Mouse (Mus musculus) adrenal gland, adult (tissue): ENCODE data around the gene Csmd2.

Experiments
- DNase-seq, 2 experiments: peaks; one replicate each; pipeline ENCODE4 v3.0.0; 2022 to 2023; ENCODE audit warnings: low spot score in 1 of 2; ENCODE audit not compliant: inconsistent age in 2 of 2

Csmd2 gene

DNA sequence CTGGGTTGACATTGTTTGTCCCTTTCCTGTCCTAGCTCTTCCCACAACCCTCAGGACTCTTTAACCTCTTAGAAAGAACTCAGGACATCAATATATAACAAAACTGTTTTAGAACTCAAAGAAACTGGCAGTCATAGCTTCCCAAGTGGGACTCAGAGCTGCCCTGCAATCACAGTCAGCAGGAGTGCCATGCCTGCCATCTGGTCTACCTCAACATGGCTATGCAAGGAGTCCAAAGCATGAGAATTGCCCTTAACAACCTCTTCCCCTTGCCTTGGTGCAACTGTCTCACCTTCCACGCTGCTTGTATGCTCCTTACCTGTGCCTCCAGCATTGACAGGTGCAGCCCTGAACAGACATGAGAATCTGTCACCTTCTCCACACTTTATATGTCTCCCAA lies 415.0 kb downstream of the Csmd2 start:
- DNase-seq: no peak

DNA sequence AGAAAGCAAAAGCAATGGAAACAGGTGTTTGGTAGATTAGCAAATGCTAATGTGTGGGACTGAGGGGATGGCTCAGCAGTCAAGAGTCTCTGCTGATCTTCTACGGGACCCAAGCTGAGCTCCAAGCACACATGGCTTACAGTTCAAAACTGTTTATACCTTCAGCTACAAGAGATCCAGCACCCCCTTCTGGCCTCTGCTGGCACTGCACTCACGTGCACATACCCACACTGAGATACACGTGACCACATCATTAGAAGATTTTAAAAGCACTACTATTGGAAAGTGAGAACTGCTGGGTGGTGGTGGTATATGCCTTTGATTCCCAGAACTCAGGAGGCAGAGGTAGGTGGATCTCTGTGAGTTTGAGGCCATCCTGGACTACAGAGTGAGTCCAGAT lies 417.9 kb downstream of the Csmd2 start:
- DNase-seq: no peak

DNA sequence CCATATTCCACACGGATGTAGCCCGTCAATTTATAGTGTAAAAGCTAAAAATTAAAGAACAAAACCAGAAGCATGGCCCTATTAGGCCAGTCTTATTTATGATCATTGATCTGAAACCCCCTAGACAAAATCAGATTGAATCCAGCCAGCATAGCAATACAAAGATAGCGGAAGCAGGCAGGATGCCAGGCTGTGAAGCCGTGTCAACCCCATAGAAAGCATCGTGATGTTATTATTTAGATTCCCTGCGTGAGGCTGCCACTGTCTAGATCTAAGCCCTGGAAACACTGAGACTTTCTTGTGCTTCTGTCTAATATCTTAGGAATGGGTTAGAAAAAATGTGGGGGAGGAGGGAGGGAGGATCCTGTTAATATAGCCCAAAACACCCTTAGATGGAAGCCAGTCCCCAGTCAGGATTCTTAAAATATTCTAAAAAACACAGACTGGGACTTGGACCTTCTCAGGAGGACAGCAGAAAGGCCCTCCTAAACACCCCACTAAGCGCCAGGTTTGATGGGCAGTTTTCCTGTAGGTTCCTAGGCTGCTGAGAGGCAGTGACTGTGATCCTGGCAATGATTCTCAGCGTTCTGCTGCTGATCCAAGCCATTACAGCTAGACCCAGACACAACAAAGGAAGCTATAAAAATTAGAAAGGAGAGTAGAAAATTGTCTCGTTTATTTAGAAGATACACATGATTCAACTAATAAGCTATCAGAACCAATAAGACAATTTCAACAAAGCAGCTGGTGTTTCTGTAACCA lies 419.6 kb downstream of the Csmd2 start:
- no peak for DNase-seq

DNA sequence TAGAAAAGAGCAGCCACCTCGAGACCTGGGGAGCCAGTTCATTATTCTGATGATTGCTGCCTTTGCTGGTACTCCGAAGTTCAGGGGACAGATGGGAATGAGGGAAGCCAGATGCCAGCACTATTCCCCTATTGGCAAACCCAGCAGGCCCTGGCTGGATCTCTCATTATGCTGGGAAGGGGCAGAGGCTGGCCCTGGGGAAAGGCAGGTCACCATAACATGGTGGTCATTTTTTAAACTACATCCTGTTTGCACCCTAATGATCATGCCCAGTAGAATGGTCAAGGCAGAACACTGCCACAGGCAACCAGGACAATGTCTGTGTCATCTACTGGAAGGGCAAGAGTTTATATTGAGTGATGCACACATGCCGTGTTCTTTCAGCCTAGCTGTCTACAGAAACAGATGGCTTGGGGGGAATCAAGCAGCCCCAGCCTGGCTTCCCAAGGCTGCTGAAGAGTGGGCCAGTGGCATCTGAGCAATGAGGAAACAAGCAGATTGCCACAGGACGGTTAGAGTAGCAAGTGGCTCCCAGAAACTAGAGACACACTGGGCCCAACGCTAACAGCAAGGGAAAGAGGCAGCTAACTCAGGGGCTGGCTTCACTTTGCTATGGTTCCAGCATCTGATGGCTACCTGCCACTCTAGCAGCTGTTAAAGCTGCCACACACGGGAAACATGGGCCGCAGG lies 424.4 kb downstream of the Csmd2 start:
- no peak for DNase-seq

DNA sequence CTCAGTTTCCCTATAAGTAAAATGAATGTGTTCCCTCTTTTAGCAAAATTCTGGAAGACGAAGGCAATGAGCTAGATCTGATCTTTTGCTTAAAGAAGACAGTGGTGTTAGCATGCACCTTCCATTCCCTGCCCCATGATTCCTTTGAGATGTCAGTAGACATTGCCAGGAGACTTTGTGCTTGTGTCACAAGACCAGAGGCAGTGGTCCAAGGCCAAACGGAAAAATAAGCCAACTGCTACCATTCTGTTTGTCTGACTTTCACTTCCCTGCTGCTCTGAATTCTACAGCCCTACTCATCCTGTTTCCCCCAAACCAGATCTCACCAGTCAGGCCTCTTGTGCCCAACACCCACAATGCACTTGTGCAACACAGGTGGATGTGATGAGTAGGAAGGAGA lies 427.1 kb downstream of the Csmd2 start:
- peak in 1 of 2 experiments; percentile 39 for DNase-seq

DNA sequence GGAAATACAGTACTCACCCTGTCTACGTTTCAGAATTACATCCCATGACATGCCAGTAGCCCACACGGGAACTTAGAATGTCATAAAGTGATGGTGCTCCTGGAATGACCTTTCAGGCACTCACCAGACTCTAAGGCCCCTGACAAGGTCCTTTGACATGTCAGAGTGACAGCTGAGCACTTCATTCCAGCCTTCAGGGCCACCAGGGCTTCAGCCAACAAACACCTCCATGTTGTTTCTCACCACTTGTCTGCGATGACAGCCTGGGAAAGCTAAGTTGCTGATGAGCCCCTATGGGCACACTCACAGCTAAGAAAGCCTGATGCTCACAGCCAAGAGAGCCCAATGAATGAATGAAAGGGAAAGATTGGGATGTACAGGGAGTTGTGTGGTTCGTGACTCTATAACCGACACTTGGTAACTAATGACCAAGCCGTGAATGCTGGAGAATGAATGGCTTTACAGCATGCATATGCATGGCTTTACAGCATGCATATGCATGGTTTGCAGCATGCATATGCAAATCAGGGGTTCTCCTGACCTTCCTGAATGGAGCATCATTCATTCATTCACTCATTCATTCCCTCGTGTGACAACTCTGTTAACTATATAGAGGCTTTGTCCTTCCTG lies 432.4 kb downstream of the Csmd2 start:
- no peak for DNase-seq

DNA sequence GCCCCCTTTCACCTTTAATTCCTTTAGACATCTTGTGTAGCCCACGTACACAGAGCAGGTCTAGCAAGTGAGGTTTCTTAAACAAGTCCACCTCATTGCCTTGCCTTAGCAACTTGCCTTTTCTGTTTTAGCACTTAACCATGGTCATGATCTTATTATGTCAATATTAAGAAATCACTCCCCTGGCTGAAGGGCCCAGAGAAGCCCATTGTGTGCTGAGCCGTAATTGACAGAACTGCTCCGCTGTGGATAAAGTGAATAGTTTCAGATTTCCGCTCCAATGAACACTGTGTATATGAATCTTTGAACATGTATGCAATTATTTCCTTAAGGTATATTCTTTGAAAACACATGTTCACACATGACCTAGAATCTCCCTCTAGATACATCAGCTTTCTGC lies 434.8 kb downstream of the Csmd2 start:
- no peak for DNase-seq

DNA sequence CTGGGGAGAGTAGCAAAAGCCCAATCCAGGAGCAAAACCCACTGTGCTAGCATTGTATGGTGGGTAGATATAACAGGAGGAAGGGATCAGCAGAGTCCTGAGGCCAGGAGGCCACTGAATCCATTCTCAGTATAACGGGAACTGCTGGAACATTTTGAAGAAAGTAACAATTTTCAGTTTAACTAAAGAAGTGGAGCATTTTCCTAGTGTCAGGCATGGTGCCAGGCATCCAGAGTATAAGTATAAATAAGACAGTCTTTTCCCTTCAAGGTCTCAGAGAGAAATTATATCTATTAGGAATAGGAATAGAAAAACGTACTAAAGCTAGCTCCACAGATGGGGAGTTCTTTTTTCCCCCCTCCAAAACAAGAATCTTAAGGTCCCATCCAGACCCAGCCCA lies 437.7 kb downstream of the Csmd2 start:
- DNase-seq: no peak

DNA sequence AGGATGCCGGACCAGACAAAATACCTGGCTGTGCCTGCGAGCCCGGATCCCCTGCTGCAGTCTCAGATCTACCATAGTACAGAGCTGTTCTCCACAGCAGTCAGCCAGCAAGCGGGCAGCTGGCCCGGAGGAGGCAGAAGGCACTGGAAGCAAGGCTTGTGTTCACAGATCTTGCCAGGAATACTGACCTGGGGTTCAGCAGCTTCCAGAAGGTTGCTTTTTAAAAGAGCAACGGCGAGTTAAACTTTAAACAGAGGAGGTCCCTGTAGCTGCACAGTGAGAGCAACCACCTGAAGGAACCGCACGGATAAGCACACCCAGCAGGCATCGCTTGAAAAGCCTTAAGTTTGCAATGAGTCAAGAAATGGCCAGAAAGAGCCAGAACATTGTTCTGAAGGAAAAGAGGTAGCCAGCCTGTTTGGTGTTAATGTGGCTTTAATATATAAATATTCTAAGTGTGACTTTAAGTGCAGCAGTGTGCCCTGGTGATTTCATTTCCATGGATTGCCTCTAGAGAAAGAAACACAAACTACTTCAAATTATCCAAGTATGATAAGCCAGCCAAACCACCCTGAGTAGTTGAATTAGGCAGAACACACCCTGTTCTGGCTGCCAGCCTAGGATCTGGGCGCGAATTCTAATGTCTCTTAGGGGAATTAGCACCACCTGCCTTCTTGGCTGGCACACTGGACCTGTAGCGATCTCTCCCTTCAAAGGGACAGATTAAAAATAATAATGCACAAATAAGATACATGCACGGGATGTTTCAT lies 439.8 kb downstream of the Csmd2 start:
- DNase-seq: no peak

DNA sequence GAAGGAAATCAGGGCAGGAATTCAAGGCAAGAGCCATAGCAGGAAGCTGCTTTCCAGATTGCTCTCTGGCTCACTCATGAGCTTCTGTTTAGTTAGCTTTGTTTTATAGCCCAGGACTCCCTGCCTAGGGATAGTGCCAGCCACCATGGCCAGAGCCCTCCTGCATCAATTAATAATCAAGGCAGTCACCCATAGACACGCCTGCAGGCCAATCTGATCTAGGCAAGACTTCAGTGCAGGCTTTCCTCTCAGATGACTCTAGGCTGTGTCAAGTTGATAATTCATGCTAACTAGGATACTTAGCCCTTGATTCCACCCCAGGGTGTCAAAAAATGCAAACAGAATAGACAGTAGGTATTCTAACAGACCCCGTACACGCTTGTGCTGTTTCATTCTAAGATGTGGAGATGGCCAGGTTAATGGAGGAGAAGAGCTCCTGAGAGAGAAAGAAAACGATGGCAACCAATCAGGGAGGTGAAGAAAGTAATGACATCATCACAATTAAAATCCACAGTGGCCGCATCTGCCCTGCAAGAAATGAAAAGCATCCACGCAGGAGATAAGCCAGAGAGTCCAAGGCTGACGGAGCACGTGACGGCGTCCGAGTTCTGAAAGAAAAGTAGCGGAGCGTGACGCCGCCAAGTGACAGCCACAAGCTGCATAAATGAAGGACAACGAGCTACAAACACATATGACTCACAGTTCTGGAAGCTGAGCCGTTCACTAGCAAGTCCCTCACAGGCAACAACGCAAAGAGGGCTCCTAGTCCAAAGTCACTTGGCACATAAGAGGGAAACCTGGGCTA lies 440.8 kb downstream of the Csmd2 start:
- peak; percentile 78 to 88 for DNase-seq

DNA sequence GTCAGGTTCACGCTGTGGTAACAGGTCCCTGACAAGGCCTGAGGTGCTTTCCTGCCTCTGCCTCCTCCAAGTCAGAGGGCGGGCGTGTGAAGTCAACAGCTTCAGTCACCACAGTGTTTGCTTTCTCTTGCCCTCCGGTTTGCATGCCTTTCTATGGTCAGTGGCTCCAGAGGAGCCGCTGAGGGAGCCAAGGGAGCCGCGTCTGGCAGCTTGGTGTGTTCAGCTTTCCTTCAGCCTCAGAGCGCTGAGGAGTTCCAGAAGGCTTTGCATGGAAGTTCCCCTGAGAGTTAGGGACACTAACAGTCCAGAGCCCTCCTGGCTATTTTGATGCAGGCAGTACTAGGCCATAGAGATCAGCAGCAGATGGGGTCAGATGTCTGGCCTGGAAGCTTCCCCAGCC lies 441.9 kb downstream of the Csmd2 start:
- DNase-seq: no peak

DNA sequence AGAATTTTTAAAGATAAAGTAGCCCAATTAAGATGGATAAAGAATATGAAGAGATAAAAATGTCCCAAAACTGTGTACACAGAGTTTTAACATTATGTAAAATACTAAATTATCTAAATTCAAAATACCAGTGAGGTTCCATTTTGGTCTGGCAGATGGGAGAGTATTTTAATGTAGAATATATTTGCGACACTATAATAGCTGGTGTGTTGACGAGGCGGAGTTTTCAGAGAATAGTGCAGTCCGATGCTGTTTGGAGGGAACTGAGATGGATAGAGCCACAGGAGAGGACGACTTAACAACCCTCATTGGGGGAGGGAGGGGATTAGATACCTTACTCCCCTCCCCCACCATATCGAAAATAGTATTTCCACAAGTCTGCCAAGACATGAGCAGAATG lies 452.9 kb downstream of the Csmd2 start:
- no peak for DNase-seq

DNA sequence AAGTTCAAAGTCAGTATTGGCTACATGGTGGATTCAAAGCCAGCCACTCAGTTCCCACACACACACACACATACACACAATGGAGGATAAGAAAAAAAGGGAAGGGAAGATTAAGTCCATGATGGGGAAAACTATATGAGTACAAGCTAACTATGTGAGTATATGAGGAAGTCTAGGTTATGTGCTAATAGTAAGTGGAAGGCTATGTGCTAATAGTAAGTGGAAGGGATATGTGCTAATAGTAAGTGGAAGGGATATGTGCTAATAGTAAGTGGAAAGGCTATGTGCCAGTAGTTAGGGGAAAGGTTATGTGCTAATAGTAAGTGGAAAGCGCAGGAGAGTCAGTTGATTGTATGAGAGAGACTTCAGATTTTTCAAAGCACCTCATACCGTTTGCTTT lies 453.6 kb downstream of the Csmd2 start:
- DNase-seq: no peak

DNA sequence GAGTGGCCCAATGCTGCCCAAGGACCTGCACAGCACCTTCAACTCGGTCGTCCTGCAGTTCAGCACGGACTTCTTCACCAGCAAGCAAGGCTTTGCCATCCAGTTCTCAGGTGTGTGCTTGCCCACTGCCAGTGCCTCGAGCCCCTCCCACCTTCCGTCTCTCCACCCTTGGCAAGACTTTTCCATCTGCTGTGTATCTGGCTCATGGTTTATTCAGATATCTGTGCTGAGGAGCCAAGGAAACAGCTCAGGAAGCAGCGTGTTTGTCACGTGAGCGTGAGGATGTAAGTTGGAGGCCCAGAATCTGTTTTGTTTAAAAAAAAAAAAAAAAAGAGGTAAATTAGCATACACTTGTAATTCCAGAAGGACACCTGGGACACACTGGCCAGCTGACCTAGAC lies 455.1 kb downstream of the Csmd2 start:
- no peak for DNase-seq

DNA sequence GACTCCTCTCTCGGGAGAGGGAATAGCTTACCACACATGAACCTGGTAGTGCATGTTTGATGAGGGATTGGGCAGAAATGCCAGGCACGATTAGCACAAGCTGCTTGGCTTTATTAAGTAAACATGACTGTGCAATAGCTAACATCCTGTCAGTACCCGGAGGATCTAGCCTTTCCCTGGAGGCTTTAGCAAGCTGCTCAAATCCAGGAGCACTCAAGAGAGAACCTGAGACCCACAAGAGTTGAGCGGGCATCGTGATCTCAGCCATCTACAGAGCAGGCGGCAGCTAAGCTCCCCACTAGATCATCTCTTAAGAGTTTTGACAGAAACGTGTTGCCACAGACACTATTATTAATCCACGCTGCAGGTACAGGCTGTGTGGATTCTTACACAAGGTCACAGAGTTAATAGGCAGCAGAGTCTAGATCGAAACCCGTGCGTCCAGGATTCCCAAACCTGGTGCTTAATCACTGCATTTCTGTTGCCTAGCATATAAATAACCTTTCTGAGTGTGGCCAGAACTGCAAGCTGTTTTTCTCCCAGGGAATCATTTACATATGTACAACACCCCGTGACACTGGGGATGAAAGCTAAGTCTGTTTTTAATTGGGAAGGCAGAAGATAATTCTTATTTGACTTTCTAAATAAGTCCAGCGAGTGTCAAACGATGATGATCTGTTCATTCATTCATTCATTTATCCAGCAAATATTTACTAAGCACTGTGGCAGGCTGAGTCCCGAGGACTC lies 458.0 kb downstream of the Csmd2 start:
- no peak for DNase-seq

DNA sequence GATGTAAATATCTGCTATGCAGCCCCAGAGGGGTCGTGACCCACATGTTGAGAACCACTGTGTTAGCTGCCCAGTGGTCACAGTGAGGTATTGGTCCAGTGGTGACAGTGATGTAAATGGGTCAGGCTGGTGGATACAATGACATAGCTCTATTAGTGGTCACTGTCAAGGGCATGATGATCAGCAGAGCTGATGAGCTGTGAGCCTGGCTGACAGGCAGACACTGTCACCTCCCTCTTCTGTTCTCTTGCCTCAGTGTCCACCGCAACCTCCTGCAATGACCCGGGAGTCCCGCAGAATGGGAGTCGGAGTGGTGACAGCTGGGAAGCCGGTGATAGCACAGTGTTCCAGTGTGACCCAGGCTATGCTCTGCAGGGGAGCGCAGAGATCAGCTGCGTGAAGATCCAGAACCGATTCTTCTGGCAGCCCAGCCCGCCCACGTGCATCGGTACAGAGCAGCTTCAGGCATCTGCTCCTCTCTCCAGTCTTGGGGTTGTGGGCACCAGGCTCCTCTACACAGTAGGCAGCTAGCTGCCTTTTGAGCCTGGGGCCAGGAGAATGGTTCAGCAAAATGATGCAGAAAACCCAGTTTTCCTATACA lies 461.3 kb downstream of the Csmd2 start:
- DNase-seq: peak in 1 of 2 experiments; percentile 31

DNA sequence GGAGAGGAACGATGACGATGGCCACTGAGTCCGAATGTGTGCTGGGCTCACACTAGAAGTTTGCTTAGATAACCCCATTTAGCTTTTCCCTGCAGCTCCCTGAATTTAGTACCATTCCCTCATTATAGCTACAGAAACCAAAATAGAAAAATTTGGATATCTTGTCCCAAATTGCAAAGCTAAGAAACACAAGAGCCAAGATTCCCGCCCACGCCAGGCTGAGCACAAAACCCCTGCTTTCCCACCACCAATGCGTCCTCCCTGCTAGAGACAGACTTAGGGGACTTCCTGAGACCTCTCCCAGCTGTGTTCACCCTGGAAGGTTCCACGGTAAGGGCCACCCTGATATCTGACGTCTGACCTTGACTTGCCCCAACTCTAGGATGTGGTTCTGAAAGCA lies 462.5 kb downstream of the Csmd2 start:
- no peak for DNase-seq

DNA sequence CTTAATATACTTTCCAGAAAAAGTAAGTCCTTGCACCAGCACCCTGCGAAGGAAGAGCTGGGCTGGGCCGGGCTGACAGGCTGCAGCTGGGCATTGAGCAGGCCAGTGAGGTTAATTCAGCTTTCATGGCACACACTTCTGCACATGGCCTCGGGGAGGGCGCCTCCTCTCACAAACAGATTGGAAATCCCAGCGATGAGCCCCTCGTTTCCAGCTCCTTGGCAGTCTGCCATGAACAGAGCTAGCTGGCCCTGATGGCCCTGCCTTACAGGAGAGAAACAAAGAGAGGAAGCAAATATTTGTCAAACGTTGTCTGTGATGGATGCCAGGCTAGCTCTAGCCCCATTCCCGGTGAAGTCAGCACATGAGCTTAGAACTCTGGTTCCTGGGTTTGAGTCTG lies 463.3 kb downstream of the Csmd2 start:
- peak; percentile 15 to 46 for DNase-seq

DNA sequence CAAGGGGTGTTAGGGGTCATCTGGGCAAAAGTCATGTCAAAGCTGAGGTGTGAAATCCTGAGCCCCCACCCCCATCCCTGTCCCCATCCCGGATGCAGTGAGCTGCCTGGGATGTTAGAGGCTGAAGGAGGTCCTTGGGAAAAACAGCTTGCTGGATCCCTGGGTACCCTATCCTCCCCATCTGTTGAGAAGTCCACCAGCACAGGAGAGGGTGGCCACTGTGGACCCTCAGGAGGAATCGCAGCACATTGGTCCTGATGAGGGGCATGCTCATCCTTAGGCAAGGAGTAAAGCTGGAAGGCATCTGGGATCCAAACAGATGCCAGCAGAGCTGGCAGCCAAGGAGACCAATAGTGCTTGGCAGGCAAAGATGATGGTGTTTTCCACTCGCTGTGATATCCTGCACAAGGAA lies 463.7 kb downstream of the Csmd2 start:
- DNase-seq: no peak

DNA sequence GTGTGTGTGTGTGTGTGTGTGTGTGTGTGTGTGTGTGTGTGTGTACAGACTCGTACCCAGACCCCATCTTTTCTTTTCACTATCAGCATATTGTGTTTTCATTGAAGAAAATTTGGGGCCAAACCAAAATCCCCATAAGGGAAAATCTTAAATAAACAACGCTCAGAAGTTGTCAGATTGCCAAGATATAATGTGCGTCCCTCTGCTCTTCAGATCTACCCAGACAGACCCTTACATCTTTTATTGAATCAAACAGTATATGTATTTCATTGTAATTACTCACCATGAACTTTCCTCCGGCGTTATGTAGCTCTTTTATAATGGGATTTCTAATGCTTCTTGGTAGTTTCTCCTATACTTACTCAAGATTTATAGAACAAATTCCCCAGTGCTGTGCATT lies 479.1 kb downstream of the Csmd2 start:
- no peak for DNase-seq
